Mouse (Mus musculus) cerebellum, adult 2 months (tissue): ENCODE measurements at regions not wholly inside any gene's neighbourhood (a gene's known extent, or its start where the extent isn't known, plus 50 kb on each side); places are given as distances from the start of the nearest gene placed in this dataset.

Experiments used
- CTCF ChIP-seq: fragments of 200-500 bp; IDR thresholded peaks from 2 replicates; pipeline ENCODE4 v1.5.1; 2011; ENCODE audit warnings: low read depth, mild to moderate bottlenecking, control low read depth, low read length, moderate library complexity, borderline replicate concordance; ENCODE audit not compliant: insufficient read depth
- POLR2A ChIP-seq: fragments of 200-500 bp; IDR thresholded peaks from 2 replicates; pipeline ENCODE4 v1.6.1; 2011; ENCODE audit warnings: low read length, control low read depth, borderline replicate concordance; ENCODE audit not compliant: insufficient read depth

DNA sequence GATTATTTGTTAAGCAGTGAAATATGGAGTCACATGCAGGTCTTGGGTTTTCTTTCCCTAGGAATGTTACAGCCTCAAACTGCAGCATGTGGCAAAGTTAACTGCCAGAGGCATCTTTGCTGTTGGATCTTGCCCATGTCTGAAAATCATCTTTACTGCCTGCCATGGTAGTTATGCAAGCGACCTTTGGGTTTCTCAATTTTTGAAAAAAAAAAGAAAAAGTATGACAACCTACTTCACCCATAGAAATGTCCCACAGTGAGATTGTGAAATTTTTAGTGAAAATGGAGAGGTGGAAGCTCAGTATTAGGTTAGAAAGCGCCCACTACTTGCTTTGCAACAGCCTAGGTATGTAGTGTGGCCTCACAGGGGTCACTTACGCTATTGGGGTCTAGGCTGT is 274.2 kb downstream of the Bcl11a start:
- TF ChIP-seq POLR2A (no peak), CTCF (no peak)
